Mouse (Mus musculus) subcutaneous adipose tissue, adult 2 months (tissue): ENCODE results near the gene Ppm1b. TPM values are rescaled to one million over a fixed set of nuclear protein-coding genes. Genes with fewer than 3 reads are reported as not detected.

Experiments used
- polyA plus RNA-seq: library from polyadenylated mRNA; depleted of rRNA; stranded (reverse); fragments of >200 nt; gene quantifications from 2 replicates; pipeline ENCODE4 v1.2.3, GENCODE M21; 2012; ENCODE audit warnings: low replicate concordance; rRNA removed

Gene Ppm1b
- polyA plus RNA-seq: 34.0 and 34.3 TPM in 2 replicates

GRCm38 (mm10) chr17:84956441-84956840 lies at the start of gene Ppm1b:
Gene Ppm1b (plus strand): TSS chr17:84956741.

GRCm38 (mm10) chr17:85028093-85028739 lies 71.7 kb downstream of the Ppm1b start, which contains the start of gene Slc3a1:
Gene Slc3a1 (plus strand): TSS chr17:85028376.

Other genes with a start within 250 kb of the Ppm1b start
- 10.7 and 12.6 TPM in 2 replicates for gene Lrpprc, start 166.0 kb upstream of the Ppm1b start, polyA plus RNA-seq
- 0.19 and 0.22 TPM in 2 replicates for gene Slc3a1, start 71.6 kb downstream of the Ppm1b start, polyA plus RNA-seq
- 12.8 and 19.8 TPM in 2 replicates for gene Prepl, start 133.5 kb downstream of the Ppm1b start, polyA plus RNA-seq
- gene Camkmt, start 133.8 kb downstream of the Ppm1b start, polyA plus RNA-seq: 2.3 and 2.4 TPM in 2 replicates